Mouse (Mus musculus): ENCODE measurements at regions not wholly inside any gene's neighbourhood (a gene's known extent, or its start where the extent isn't known, plus 50 kb on each side); places are given as distances from the start of the nearest gene placed in this dataset.
"Not testable (repeated sequence)": the region's sequence is repeated elsewhere in the genome, so short reads cannot be mapped to it uniquely, and the experiment has no call there.

DNA sequence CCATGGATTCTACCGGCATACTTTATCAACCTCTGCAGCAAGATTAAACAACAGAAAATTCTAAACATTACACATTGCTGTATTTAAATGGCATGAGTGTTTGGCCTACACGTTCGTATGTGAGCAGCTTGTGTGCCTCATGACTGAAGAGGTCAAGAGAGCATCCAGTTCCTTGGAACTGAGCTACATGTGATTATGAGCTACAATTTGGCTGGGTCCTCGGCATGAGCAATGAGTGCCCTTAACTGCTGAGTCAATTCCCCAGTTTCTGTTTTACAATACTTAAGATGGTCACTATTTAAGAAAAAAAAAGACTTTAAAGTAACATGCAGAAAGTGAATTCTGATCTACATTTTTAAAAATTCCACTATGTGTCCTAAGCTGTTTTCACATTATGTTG lies 338.4 kb upstream of the Gpc6 start:
- ATAC-seq: no peak
- H3K27me3 ChIP-seq: no peaks in the 10 kb centered on the region
- H3K36me3 ChIP-seq (ENCODE audit: poor library complexity, severe bottlenecking): no peaks in the 10 kb centered on the region
- H3K4me3 ChIP-seq: no peak overlapping the region
- no peak overlapping the region for H3K27ac ChIP-seq
- no peaks in the 10 kb centered on the region for H3K9me3 ChIP-seq (replicated peaks)
- 90% methylated on average over 4 of the region's 4 CpGs for WGBS
- no peak overlapping the region for H3K9ac ChIP-seq
- H3K4me1 ChIP-seq: no peaks in the 10 kb centered on the region
- no peak overlapping the region for H3K4me2 ChIP-seq

DNA sequence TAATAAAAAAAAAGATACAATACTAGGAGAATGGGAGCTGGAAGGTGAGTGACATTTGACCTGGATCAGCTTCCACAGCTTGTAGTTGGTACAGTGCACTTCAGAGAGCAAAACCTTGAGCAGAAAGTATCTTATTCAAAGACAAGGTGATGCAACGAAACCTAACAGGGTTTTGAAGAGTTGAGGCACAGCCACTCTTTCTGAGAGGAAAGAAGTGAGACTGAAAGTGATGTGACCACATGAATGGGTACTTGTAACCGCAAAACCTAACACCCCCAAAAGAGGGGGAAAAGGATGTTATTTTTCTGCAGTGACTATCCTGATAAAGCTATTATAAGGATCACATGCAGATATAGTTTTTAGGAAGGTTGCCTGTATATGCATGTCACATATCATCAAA lies 335.6 kb upstream of the Gpc6 start:
- H3K4me3 ChIP-seq: no peak overlapping the region
- H3K27ac ChIP-seq: no peak overlapping the region
- H3K27me3 ChIP-seq: no peaks in the 10 kb centered on the region
- H3K4me1 ChIP-seq: no peaks in the 10 kb centered on the region
- WGBS: 91% methylated on average over 2 of the region's 2 CpGs
- H3K9ac ChIP-seq: no peak overlapping the region
- no peak overlapping the region for H3K4me2 ChIP-seq
- ATAC-seq: no peak
- no peaks in the 10 kb centered on the region for H3K36me3 ChIP-seq (ENCODE audit: poor library complexity, severe bottlenecking)
- H3K9me3 ChIP-seq (replicated peaks): no peaks in the 10 kb centered on the region

DNA sequence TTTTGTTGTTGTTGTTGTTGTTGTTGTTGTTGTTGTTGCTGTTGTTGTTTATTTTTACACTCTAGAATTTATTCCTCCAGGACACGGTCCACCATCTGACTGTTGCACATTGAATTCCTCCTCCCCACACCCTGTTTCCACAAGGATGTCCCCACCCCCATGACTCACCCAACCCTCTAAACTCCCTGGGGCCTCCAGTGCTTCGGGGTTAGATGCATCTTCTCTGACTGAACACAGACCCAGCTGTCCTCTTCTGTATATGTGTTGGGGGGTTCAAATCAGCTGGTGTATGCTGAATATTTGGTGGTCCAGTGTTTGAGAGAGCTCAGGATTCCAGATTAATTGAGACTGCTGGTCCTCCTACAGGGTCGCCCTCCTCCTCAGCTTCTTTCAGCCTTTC lies 335.0 kb upstream of the Gpc6 start:
- 89% methylated on average over 3 of the region's 3 CpGs for WGBS
- no peak overlapping the region for H3K4me3 ChIP-seq
- H3K9ac ChIP-seq: no peak overlapping the region
- no peak overlapping the region for H3K4me2 ChIP-seq
- H3K27ac ChIP-seq: no peak overlapping the region
- ATAC-seq: no peak
- no peaks in the 10 kb centered on the region for H3K27me3 ChIP-seq
- no peaks in the 10 kb centered on the region for H3K36me3 ChIP-seq (ENCODE audit: poor library complexity, severe bottlenecking)
- no peaks in the 10 kb centered on the region for H3K4me1 ChIP-seq
- H3K9me3 ChIP-seq (replicated peaks): no peaks in the 10 kb centered on the region

DNA sequence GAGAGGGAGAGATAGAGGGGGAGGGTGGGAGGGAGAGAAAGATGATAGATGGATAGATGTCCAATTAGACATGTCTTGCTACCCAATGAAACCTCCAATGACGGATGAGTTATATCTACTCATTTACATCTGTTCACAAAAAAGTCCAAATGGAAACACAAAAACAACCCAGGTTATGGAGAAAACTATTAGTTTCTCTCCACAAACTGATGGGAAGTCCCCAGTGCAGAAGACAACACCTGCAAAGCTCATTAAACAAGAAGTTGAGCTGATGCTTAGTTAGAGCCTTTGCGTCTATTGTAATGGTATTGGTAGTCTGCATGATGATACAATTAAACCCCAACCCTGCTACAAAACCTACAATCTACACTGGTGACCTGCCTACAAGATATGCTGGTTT lies 317.0 kb upstream of the Gpc6 start:
- no peak overlapping the region for H3K4me2 ChIP-seq
- no peak for ATAC-seq
- H3K4me1 ChIP-seq: no peaks in the 10 kb centered on the region
- no peak overlapping the region for H3K9ac ChIP-seq
- H3K4me3 ChIP-seq: no peak overlapping the region
- no peaks in the 10 kb centered on the region for H3K36me3 ChIP-seq (ENCODE audit: poor library complexity, severe bottlenecking)
- no peak overlapping the region for H3K27ac ChIP-seq
- H3K9me3 ChIP-seq (replicated peaks): no peaks in the 10 kb centered on the region
- no peaks in the 10 kb centered on the region for H3K27me3 ChIP-seq
- WGBS: 95% methylated on average over 2 of the region's 2 CpGs

DNA sequence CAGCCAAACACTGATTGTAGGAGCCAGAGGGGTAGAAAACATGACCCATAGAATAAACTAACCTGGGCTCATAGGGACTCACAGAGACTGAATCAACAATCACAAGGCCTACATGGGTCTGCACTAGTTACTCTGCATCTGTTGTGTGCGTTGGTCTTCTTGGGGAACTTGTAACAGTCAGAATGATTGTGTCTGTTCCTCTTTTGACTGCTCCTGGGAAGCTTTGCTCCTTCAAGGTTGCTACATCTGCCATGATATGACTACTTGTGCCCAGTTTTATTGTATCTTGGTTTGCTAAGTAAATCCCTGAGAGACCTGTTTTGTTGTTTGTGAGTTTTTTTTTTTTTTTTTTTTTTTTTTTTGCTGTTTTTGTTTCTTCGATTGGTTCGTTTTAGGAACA lies 313.9 kb upstream of the Gpc6 start:
- H3K27me3 ChIP-seq: no peaks in the 10 kb centered on the region
- 82% methylated on average over 3 of the region's 3 CpGs for WGBS
- no peak overlapping the region for H3K9ac ChIP-seq
- H3K4me3 ChIP-seq: no peak overlapping the region
- no peak overlapping the region for H3K27ac ChIP-seq
- no peaks in the 10 kb centered on the region for H3K36me3 ChIP-seq (ENCODE audit: poor library complexity, severe bottlenecking)
- no peaks in the 10 kb centered on the region for H3K9me3 ChIP-seq (replicated peaks)
- H3K4me1 ChIP-seq: no peaks in the 10 kb centered on the region
- no peak for ATAC-seq
- H3K4me2 ChIP-seq: no peak overlapping the region

DNA sequence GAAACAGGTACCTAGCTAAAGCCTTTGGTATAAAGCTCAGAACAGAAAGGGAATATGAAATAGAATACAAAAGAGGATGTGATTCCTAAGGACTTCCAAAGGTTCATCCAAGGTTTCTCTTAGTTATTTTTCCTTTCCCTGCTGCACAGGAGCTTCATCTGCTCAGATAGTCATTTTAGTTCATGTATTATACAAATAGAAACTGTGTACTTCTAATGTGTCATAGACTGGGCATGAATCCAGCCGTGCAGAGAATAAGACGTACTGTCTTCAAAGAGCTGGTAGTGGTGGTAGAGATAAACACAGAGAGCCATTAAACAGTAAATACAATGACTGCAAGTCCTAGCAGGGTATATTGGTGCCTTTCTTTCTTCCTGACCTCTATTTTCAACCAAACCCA lies 292.9 kb upstream of the Gpc6 start:
- Histone ChIP-seq H3K9ac (no peak overlapping the region), H3K27ac (no peak overlapping the region), H3K27me3 (no peaks in the 10 kb centered on the region), H3K9me3 (replicated peaks) (no peaks in the 10 kb centered on the region), H3K36me3 (ENCODE audit: poor library complexity, severe bottlenecking) (no peaks in the 10 kb centered on the region), H3K4me2 (no peak overlapping the region), H3K4me3 (no peak overlapping the region), H3K4me1 (no peaks in the 10 kb centered on the region)
- ATAC-seq: no peak
- 70% methylated on average over 2 of the region's 2 CpGs for WGBS

DNA sequence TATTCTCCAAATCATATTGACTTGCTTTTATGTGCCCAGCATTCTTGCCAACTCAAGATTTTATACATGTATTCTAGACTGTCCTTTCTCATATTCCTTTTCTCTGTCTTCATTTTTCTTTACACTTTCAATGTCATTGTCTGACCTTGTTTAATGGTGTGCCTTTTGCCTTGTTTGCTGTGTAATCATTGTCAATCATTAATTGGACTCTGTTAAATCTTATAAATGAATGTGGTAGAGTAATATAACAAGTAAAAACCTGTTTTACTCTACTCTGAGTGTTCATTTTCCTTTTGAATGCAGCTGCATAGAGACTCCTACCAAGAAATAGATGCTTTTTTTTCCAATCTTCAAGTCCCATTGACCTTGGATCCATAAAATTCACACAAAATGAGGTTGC lies 283.0 kb upstream of the Gpc6 start:
- H3K9ac ChIP-seq: no peak overlapping the region
- H3K4me2 ChIP-seq: no peak overlapping the region
- H3K27ac ChIP-seq: no peak overlapping the region
- H3K36me3 ChIP-seq (ENCODE audit: poor library complexity, severe bottlenecking): no peaks in the 10 kb centered on the region
- H3K27me3 ChIP-seq: no peaks in the 10 kb centered on the region
- no peaks in the 10 kb centered on the region for H3K9me3 ChIP-seq (replicated peaks)
- no peaks in the 10 kb centered on the region for H3K4me1 ChIP-seq
- H3K4me3 ChIP-seq: no peak overlapping the region
- no peak for ATAC-seq

DNA sequence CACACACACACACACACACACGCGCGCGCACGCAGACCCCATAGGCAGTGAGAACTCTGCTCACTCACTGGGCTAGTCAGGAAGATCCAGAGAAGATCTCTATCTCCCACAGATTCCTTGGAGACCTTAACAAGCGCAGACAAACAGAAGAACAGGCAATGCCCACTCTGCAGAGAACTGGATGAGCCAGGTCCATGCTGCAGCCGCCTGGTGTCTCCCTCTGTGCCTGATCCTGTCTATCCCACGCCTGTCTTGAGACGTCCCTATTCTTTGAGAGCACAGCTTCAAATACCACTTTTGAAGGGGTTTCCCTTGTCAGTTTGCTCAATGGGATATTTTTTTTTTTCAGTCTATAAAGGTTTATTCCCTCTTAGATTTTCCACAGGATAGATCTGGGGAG lies 273.2 kb upstream of the Gpc6 start:
- Histone ChIP-seq H3K9me3 (replicated peaks) (no peaks in the 10 kb centered on the region), H3K4me2 (no peak overlapping the region), H3K4me3 (no peak overlapping the region), H3K4me1 (no peaks in the 10 kb centered on the region), H3K9ac (no peak overlapping the region), H3K27ac (no peak overlapping the region), H3K27me3 (no peaks in the 10 kb centered on the region), H3K36me3 (ENCODE audit: poor library complexity, severe bottlenecking) (no peaks in the 10 kb centered on the region)
- no peak for ATAC-seq
- WGBS: 85% methylated on average over 9 of the region's 9 CpGs

DNA sequence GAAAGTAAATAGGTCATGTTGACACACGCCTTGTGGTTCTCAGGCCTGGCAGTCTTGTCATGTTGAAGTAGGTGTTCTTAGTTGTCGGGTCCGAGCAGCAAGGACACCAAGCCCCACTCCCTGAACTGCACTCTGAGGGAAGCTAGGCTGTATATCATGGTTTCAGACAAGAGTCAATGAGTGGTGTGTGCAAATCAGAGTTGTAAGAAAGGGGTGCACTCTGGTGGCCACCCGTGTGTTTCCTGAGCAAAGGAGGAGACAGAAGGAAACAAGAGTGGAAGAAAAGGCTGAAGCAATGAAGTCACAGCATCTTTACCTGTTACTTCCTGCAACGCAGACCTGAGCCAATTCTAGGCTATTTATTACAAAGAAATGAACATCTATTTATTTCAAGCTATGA lies 241.2 kb upstream of the Gpc6 start:
- Histone ChIP-seq H3K36me3 (ENCODE audit: poor library complexity, severe bottlenecking) (no peaks in the 10 kb centered on the region), H3K4me1 (no peaks in the 10 kb centered on the region), H3K4me3 (no peak overlapping the region), H3K9me3 (replicated peaks) (no peaks in the 10 kb centered on the region), H3K27me3 (no peaks in the 10 kb centered on the region), H3K9ac (no peak overlapping the region), H3K27ac (no peak overlapping the region), H3K4me2 (no peak overlapping the region)
- 93% methylated on average over 5 of the region's 5 CpGs for WGBS
- no peak for ATAC-seq

DNA sequence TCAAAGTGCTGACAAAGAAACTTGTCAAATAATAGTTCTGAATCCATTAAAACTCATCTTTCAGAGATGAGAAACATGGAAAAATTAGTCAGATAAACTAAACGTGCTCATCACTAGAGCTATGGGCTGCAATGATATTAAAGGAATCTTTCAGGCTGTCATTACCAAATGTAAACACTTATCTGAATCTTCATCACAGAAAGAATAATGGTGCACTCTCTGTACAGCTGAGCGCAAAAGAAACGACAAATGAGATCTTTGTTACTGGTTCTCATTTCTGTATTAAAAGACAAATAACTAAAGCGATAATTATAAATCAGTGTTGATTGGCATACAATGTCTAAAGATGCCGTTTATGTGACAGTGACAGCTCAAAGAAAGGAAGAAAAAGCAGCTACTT lies 227.4 kb upstream of the Gpc6 start:
- WGBS: 64% methylated on average over 5 of the region's 5 CpGs
- no peaks in the 10 kb centered on the region for H3K9me3 ChIP-seq (replicated peaks)
- H3K27ac ChIP-seq: no peak overlapping the region
- no peaks in the 10 kb centered on the region for H3K27me3 ChIP-seq
- H3K4me2 ChIP-seq: no peak overlapping the region
- H3K36me3 ChIP-seq (ENCODE audit: poor library complexity, severe bottlenecking): no peaks in the 10 kb centered on the region
- H3K4me3 ChIP-seq: no peak overlapping the region
- peak; percentile 70; the same call in 1 of the 2 replicates for ATAC-seq
- peaks cover 5% of the 10 kb centered on the region; the same call in 1 of the 2 replicates for H3K4me1 ChIP-seq
- no peak overlapping the region for H3K9ac ChIP-seq

DNA sequence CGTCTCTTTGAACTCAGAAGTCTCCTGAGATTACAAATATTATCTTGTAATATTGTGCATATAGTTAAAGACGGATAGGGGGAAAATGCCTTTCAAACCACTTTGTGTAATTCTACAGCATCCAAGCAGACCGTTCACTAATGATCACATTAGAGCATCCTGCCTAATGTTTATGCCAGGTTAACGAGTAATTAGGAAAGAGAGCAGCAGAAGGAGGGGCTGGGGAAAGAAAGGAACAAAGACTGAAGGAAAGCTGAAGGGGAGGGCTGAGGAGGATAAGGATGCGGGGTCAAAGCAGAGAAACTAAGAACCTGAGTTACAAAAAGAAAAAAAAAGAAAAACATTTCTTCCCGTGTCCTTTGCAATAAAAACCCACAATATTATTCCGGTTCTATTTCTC lies 226.7 kb upstream of the Gpc6 start:
- peaks cover 5% of the 10 kb centered on the region; the same call in 1 of the 2 replicates for H3K4me1 ChIP-seq
- ATAC-seq: peak; percentile 75; the same call in 1 of the 2 replicates
- H3K9ac ChIP-seq: no peak overlapping the region
- no peaks in the 10 kb centered on the region for H3K9me3 ChIP-seq (replicated peaks)
- H3K27me3 ChIP-seq: no peaks in the 10 kb centered on the region
- no peak overlapping the region for H3K4me3 ChIP-seq
- H3K4me2 ChIP-seq: no peak overlapping the region; the same call in 1 of the 2 replicates
- no peaks in the 10 kb centered on the region for H3K36me3 ChIP-seq (ENCODE audit: poor library complexity, severe bottlenecking)
- H3K27ac ChIP-seq: no peak overlapping the region
- WGBS: 29% methylated on average over 7 of the region's 7 CpGs

DNA sequence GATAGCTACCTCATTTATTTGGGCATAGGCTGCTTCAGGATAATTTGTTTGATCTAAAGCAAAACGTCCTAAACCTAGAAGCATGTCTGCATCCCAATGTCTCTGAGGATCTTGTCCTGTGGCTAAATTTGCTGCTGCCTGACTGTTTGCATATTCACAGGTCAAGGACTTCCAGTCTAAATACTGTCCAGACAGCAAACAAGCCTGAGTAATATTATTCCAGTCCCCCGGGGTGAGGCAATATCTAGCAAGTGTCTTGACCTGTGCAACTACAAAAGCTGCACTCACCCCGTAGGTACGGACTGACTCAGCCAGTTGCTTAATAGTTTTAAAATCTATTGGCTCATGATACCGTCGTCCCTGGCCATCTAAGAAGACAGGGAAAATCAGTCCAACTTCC lies 190.5 kb upstream of the Gpc6 start:
- H3K27me3 ChIP-seq; H3K27ac ChIP-seq; H3K36me3 ChIP-seq (ENCODE audit: poor library complexity, severe bottlenecking); H3K9ac ChIP-seq; H3K4me2 ChIP-seq; H3K4me1 ChIP-seq; H3K4me3 ChIP-seq; ATAC-seq; H3K9me3 ChIP-seq (replicated peaks): not testable (repeated sequence)
- WGBS: 84% methylated on average over 6 of the region's 6 CpGs

DNA sequence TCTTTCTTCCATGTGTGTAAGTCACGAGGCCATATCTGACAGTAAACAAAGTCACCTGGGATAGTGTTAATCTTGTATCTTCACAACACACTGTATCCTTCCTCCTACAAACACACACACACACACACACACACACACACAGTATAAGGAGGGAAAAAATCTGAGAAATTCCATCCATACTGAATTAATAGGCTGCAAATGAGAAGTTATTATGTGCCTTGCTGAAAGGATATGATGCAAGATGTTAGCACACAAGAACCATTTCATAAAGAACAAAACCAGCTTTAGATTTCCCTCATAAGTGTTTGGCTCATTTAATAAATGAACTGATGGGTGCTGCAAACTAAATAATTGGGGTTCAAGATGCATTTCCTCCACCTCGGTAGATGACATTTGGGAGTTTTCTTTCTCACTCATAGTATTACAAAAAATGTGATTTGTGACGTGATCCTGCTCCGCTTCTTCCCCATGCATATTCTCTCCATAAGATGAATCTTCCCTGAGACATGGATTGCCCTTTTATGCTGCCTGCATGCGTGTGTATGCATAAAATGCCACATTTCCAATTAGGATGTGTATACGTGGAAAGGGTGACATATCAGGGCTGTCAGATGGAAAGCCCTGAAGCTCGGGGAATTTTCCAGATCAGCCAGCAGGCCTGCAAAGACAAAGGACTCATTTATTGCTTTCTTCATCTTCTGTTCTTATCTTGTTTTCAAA lies 170.5 kb upstream of the Gpc6 start:
- H3K36me3 ChIP-seq (ENCODE audit: poor library complexity, severe bottlenecking): no peaks in the 10 kb centered on the region
- H3K4me2 ChIP-seq: no peak overlapping the region
- ATAC-seq: no peak
- no peak overlapping the region for H3K4me3 ChIP-seq
- H3K9ac ChIP-seq: no peak overlapping the region
- no peaks in the 10 kb centered on the region for H3K9me3 ChIP-seq (replicated peaks)
- no peaks in the 10 kb centered on the region for H3K27me3 ChIP-seq
- H3K4me1 ChIP-seq: no peaks in the 10 kb centered on the region
- H3K27ac ChIP-seq: no peak overlapping the region
- 86% methylated on average over 7 of the region's 7 CpGs for WGBS

All from forebrain, embryonic 13.5 days (tissue).